Mouse (Mus musculus) hindbrain, embryonic 15.5 days (tissue): ENCODE measurements at regions not wholly inside any gene's neighbourhood (a gene's known extent, or its start where the extent isn't known, plus 50 kb on each side); places are given as distances from the start of the nearest gene placed in this dataset.
A peak's percentile ranks its signal among the peaks of the same experiment; 100 is the strongest.

ENCODE experiments used
- ATAC-seq: fragments of 200-750 bp; cut with Nextera tagmentation; 2 replicates; pipeline ENCODE4 v1.8.0; 2017; ENCODE audit warnings: low read depth, moderate number of reproducible peaks, moderate TSS enrichment; ENCODE audit not compliant: low FRiP score
- H3K27ac ChIP-seq: fragments of 300-500 bp; sonication (generic); replicated peaks from 2 replicates; pipeline ENCODE4 v1.5.1; 2015; ENCODE audit warnings: mild to moderate bottlenecking, inconsistent platforms
- H3K27me3 ChIP-seq: fragments of 300-500 bp; sonication (generic); 2 replicates; pipeline ENCODE4 v1.6.1; 2015; ENCODE audit warnings: control low read depth, inconsistent platforms
- H3K36me3 ChIP-seq: fragments of 300-500 bp; sonication (generic); 2 replicates; pipeline ENCODE4 v1.6.1; 2015; ENCODE audit warnings: control low read depth, inconsistent platforms
- H3K4me1 ChIP-seq: fragments of 300-500 bp; sonication (generic); replicated peaks from 2 replicates; pipeline ENCODE4 v1.6.1; 2015; ENCODE audit warnings: control low read depth, inconsistent platforms
- H3K4me2 ChIP-seq: fragments of 300-500 bp; sonication (generic); 2 replicates; pipeline ENCODE4 v1.6.1; 2015; ENCODE audit warnings: moderate library complexity, mild to moderate bottlenecking, inconsistent platforms
- H3K4me3 ChIP-seq: fragments of 300-500 bp; sonication (generic); 2 replicates; pipeline ENCODE4 v1.5.1; 2015; ENCODE audit warnings: mild to moderate bottlenecking, inconsistent platforms
- H3K9ac ChIP-seq: fragments of 300-500 bp; sonication (generic); 2 replicates; pipeline ENCODE4 v1.6.1; 2015; ENCODE audit warnings: inconsistent platforms
- H3K9me3 ChIP-seq: fragments of 300-500 bp; sonication (generic); 2 replicates; pipeline ENCODE4 v1.6.1; 2016; ENCODE audit warnings: control low read depth, inconsistent platforms
- WGBS: fragments of 180-500 bp; shearing (Covaris S2); methylation state at CpG from one replicate; pipeline ENCODE4 v1.1.7; 2015; 5-methylcytosine and 5-hydroxymethylcytosine counted together

GRCm38 (mm10) chr9:47909051-47909450 lies 252.8 kb upstream of the Nxpe4 start:
- H3K4me1 ChIP-seq, result peaks cover 32% of the 10 kb centered on the region
- H3K27ac ChIP-seq, result no peak overlapping the region
- WGBS, result 63% methylated on average over 5 of the region's 5 CpGs

DNA sequence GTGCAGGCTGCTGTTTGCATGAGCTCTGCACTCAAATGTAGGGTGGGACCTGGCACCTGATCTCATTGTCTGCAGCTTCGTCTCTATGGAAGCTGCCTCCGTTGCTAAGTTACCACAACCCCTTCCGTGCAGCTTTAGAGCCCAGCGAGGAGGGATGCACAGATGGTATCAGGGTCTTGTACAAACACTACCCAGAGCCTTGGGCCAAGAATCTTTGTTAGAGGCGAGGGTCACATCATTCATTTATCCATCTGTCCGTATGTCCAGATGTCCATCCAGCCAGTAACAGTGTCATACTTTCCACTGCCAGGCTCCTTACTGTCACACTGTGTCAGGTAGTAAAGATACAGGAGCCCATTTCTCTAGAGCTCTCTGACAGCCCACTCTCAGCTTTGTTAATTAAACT lies 251.3 kb upstream of the Nxpe4 start:
- peak; percentile 93 for ATAC-seq
- WGBS, result 6% methylated on average over 6 of the region's 6 CpGs
- H3K4me3 ChIP-seq, result no peak overlapping the region
- peak overlapping the region; percentile 68 for H3K27ac ChIP-seq
- no peaks in the 10 kb centered on the region for H3K9me3 ChIP-seq
- H3K4me1 ChIP-seq, result peaks cover 26% of the 10 kb centered on the region
- H3K4me2 ChIP-seq, result no peak overlapping the region
- no peaks in the 10 kb centered on the region for H3K36me3 ChIP-seq
- H3K9ac ChIP-seq, result no peak overlapping the region
- no peaks in the 10 kb centered on the region for H3K27me3 ChIP-seq

More at GRCm38 (mm10) chr9:47909051-47909450, 252.8 kb upstream of the Nxpe4 start:
- Histone ChIP-seq H3K9ac (no peak overlapping the region), H3K27me3 (peaks cover 1% of the 10 kb centered on the region; the same call in 1 of the 2 replicates), H3K4me3 (no peak overlapping the region), H3K4me2 (no peak overlapping the region), H3K9me3 (no peaks in the 10 kb centered on the region), H3K36me3 (no peaks in the 10 kb centered on the region)
- no peak for ATAC-seq

DNA sequence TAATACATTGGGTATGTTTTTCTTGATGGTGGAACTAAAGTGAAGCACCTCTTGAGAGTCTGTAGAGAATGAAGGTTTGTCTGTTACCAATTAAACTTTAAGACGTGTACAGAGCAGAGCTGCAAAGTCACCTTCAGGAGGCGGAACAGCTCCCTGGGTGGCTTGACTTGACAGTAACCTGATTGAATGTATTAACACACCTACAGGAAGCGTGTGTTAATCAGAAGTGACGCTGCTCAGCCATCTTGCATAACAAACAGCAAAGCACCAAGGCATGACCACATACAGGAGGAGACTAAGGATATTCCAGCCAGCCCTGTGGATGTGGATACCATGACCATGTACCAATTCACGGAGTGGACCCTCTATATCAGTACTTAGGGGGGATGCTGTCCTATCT lies 249.0 kb upstream of the Nxpe4 start:
- no peaks in the 10 kb centered on the region; the same call in 1 of the 2 replicates for H3K27me3 ChIP-seq
- no peaks in the 10 kb centered on the region for H3K36me3 ChIP-seq
- H3K27ac ChIP-seq, result no peak overlapping the region
- no peak overlapping the region for H3K4me3 ChIP-seq
- H3K9me3 ChIP-seq, result no peaks in the 10 kb centered on the region
- H3K4me1 ChIP-seq, result peaks cover 26% of the 10 kb centered on the region
- H3K9ac ChIP-seq, result no peak overlapping the region
- WGBS, result 82% methylated on average over 5 of the region's 5 CpGs
- ATAC-seq, result no peak
- no peak overlapping the region for H3K4me2 ChIP-seq

DNA sequence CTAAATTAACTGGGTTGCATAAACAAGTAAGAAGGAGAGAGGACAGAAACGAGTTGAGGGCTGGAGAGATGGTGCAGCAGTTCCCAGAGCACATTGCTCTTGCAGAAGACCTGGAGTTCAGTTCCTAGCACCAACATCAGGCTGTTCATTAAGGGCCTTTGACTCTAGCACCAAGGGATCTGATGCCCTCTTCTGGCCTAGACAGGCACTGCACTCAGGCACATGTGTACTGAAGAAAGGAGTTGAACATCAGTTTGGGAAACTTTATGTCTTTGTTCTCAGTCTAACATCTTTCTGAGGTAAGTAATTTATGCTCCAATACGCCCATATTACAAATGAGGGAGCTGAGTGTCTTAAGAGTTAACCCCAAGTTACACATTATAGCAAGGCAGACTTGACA lies 226.5 kb upstream of the Nxpe4 start:
- Histone ChIP-seq H3K9me3 (no peaks in the 10 kb centered on the region), H3K9ac (no peak overlapping the region), H3K36me3 (no peaks in the 10 kb centered on the region), H3K4me2 (no peak overlapping the region), H3K4me1 (no peaks in the 10 kb centered on the region), H3K4me3 (no peak overlapping the region), H3K27ac (no peak overlapping the region), H3K27me3 (no peaks in the 10 kb centered on the region)
- no peak for ATAC-seq
- 80% methylated on average over 2 of the region's 2 CpGs for WGBS

DNA sequence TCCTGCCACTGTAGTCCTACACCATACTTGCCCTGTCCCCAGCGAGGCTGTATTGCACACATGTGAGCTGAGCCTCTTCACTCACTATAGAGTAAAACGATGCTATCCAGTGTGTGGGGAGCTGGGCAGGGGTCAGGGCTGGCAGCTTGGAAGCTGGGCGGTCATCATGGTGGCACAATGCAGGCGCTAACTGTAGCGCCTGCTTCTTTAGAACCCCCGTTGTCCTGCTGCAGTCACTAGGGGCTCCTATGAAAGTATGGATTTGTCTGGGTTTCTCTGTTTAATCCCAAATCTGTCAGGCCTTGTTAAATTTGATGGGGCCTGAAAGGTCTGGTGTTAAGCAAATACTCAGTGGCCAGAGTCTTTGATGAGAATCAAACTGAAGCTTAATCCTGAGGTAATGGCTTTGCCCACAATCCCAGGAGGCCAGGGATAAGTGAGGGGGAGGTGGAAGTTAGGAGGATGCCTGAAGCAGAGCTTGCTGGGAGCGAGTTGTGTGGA lies 225.8 kb upstream of the Nxpe4 start:
- ATAC-seq, result no peak
- Histone ChIP-seq H3K4me1 (no peaks in the 10 kb centered on the region), H3K36me3 (no peaks in the 10 kb centered on the region), H3K4me3 (no peak overlapping the region), H3K9ac (no peak overlapping the region), H3K27ac (no peak overlapping the region), H3K4me2 (no peak overlapping the region), H3K9me3 (no peaks in the 10 kb centered on the region), H3K27me3 (no peaks in the 10 kb centered on the region)
- WGBS, result 62% methylated on average over 7 of the region's 7 CpGs

GRCm38 (mm10) chr9:47938941-47939710 lies 222.7 kb upstream of the Nxpe4 start:
- H3K4me2 ChIP-seq, result no peak overlapping the region
- WGBS, result 82% methylated on average over 14 of the region's 14 CpGs
- H3K27ac ChIP-seq, result no peak overlapping the region
- H3K27me3 ChIP-seq, result no peaks in the 10 kb centered on the region
- no peak overlapping the region for H3K9ac ChIP-seq
- peaks cover 11% of the 10 kb centered on the region for H3K4me1 ChIP-seq
- H3K36me3 ChIP-seq, result no peaks in the 10 kb centered on the region
- H3K9me3 ChIP-seq, result no peaks in the 10 kb centered on the region
- no peak overlapping the region for H3K4me3 ChIP-seq
- no peak for ATAC-seq

DNA sequence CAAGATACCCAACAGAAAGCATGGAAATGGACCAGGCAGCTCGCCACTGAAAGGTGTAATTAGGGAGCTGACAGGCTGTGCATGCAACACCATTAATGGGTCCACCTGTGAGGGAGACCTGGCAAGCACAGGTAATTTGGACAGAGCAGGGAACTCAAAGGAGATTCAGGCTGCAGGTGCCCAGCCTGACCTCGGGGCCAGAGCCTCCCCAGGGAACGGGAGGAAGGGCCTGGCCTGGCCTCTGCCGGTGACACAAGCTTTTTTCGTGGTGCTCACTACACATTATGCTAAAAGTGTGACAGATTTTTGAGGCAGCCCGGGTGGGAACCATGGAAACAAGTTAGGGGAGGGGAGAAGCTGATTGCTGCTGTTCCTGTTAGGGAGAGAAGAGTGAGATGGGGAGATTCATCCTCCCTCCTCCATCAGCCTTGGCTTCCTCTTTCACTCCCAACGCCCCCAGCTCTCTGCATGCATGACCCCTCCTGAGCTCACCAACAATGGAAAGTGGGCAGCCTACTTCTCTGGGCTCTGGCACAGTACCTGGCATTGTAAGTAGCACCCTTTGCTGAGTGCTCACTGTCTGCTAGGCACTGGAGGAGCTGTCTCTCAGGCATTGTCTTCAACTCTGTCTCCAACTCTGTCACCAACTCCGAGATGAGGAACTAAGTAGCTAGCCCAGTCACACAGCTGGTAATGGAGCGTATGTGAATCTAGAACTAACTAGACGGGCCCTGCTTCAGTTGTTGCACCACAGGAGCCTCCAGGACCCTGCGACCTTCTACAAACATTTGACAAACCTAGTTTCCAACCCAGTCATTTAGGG lies 218.9 kb upstream of the Nxpe4 start:
- Histone ChIP-seq H3K4me2 (no peak overlapping the region), H3K9ac (no peak overlapping the region), H3K27me3 (no peaks in the 10 kb centered on the region), H3K4me3 (no peak overlapping the region), H3K36me3 (no peaks in the 10 kb centered on the region), H3K4me1 (peaks cover 11% of the 10 kb centered on the region), H3K27ac (no peak overlapping the region), H3K9me3 (no peaks in the 10 kb centered on the region)
- ATAC-seq, result peak; percentile 51; the same call in 1 of the 2 replicates
- 29% methylated on average over 11 of the region's 11 CpGs for WGBS

DNA sequence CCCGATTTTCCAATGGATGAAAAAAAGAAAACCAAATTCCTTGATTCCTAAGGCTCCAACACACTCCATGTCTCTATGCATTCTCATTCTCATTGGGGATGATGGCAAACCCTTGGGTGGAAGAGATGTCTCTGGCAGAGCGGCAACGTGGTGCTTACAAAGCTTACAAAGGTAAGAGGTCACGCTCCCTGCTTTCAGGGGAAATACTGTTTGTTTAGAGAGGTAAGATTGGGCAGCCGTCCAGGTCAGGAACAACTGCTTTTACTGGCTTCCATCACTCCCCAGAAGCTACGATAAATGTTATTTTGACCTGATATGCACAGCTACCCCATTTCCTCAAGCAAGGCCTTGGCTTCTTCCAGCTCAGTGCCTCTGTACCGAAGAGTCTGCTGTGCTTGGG lies 215.6 kb upstream of the Nxpe4 start:
- no peak overlapping the region for H3K4me3 ChIP-seq
- H3K27ac ChIP-seq, result no peak overlapping the region
- H3K9ac ChIP-seq, result no peak overlapping the region
- H3K36me3 ChIP-seq, result no peaks in the 10 kb centered on the region
- peaks cover 11% of the 10 kb centered on the region for H3K4me1 ChIP-seq
- no peak for ATAC-seq
- no peaks in the 10 kb centered on the region for H3K9me3 ChIP-seq
- H3K4me2 ChIP-seq, result no peak overlapping the region
- H3K27me3 ChIP-seq, result no peaks in the 10 kb centered on the region
- 77% methylated on average over 7 of the region's 7 CpGs for WGBS

DNA sequence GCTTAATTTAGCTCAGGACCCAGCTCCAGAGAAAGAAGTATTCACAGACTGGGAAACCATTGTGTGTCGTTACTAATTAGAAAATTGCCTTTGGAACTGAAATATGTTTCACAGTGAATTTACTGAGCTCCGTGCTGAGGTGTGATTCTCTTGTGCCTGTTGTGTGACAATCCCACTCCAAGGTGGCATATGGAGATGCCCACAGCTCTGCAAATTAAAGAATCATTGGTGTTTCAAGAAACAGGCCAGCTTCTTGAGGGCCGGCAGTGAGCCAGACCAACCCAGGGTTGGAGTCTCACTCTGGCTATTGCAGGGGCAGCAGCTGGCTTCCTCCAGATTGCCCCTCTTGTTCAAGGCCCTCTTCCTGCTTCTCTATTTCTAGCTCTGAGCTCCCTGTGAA lies 203.9 kb upstream of the Nxpe4 start:
- WGBS, result 76% methylated on average over 3 of the region's 3 CpGs
- Histone ChIP-seq H3K36me3 (no peaks in the 10 kb centered on the region), H3K4me1 (peaks cover 4% of the 10 kb centered on the region), H3K27ac (no peak overlapping the region), H3K27me3 (no peaks in the 10 kb centered on the region), H3K4me3 (no peak overlapping the region), H3K4me2 (no peak overlapping the region), H3K9me3 (peaks cover 9% of the 10 kb centered on the region; the same call in 1 of the 2 replicates), H3K9ac (no peak overlapping the region)
- no peak for ATAC-seq

- H3K27me3 ChIP-seq, result no peaks in the 10 kb centered on the region
- no peak overlapping the region for H3K27ac ChIP-seq
- H3K4me1 ChIP-seq, result peaks cover 4% of the 10 kb centered on the region
- H3K9me3 ChIP-seq, result peaks cover 7% of the 10 kb centered on the region; the same call in 1 of the 2 replicates
- WGBS, result 85% methylated on average over 6 of the region's 6 CpGs
- H3K9ac ChIP-seq, result no peak overlapping the region
- H3K4me2 ChIP-seq, result no peak overlapping the region
- no peak overlapping the region for H3K4me3 ChIP-seq
- no peaks in the 10 kb centered on the region for H3K36me3 ChIP-seq
- no peak for ATAC-seq
These were observed 203.0 kb upstream of the Nxpe4 start for GRCm38 (mm10) chr9:47958861-47959260.

DNA sequence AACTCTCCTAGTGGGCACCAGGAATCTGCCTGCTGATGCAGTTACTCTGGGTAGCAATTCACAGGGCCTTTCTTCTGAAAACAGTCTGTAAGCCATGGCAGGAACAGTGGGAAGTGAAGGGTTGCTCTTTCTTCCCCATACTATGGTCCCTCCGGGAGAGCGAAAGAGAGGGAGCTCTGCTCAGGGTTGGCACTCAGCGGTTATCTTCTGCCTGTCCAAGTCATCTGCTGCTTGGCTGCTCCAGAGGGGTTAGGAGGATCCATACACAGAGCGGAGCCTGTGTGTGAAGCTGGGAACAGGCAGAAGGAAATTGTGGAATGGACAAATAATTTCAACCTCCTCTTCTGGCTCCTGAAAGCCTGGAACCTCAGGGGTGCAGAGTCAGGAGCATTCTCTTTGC lies 200.6 kb upstream of the Nxpe4 start:
- no peak overlapping the region for H3K4me2 ChIP-seq
- 82% methylated on average over 4 of the region's 4 CpGs for WGBS
- no peaks in the 10 kb centered on the region for H3K9me3 ChIP-seq
- no peak overlapping the region for H3K9ac ChIP-seq
- no peaks in the 10 kb centered on the region for H3K27me3 ChIP-seq
- no peak overlapping the region for H3K4me3 ChIP-seq
- no peak overlapping the region for H3K27ac ChIP-seq
- no peak for ATAC-seq
- no peaks in the 10 kb centered on the region for H3K36me3 ChIP-seq
- H3K4me1 ChIP-seq, result peaks cover 4% of the 10 kb centered on the region

GRCm38 (mm10) chr9:47962161-47962560 lies 199.7 kb upstream of the Nxpe4 start:
- Histone ChIP-seq H3K4me3 (no peak overlapping the region), H3K27me3 (no peaks in the 10 kb centered on the region), H3K9ac (no peak overlapping the region), H3K36me3 (no peaks in the 10 kb centered on the region), H3K4me2 (no peak overlapping the region), H3K4me1 (peaks cover 4% of the 10 kb centered on the region), H3K9me3 (no peaks in the 10 kb centered on the region), H3K27ac (no peak overlapping the region)
- no peak for ATAC-seq
- 53% methylated on average over 4 of the region's 4 CpGs for WGBS
